Mouse (Mus musculus) heart, embryonic 11.5 days (tissue): ENCODE results near the gene Prdm16. TPM values are rescaled to one million over a fixed set of nuclear protein-coding genes. Genes with fewer than 3 reads are reported as not detected.

Experiments used
- ATAC-seq: fragments of 200-750 bp; cut with Nextera tagmentation; replicated peaks from 2 replicates; pipeline ENCODE4 v1.8.0; 2017; ENCODE audit warnings: moderate library complexity; ENCODE audit not compliant: insufficient number of reproducible peaks, low FRiP score, low TSS enrichment
- H3K27ac ChIP-seq: fragments of 300-500 bp; sonication (generic); 2 replicates; pipeline ENCODE4 v1.5.1; 2014; ENCODE audit warnings: mild to moderate bottlenecking, low read depth, low read length
- H3K27me3 ChIP-seq: fragments of 300-500 bp; sonication (generic); 2 replicates; pipeline ENCODE4 v1.6.1; 2014; ENCODE audit warnings: mild to moderate bottlenecking, low read length, mixed read lengths; ENCODE audit not compliant: control insufficient read depth, insufficient read depth
- H3K36me3 ChIP-seq: fragments of 300-500 bp; sonication (generic); 2 replicates; pipeline ENCODE4 v1.6.1; 2014; ENCODE audit warnings: mild to moderate bottlenecking, low read length, moderate library complexity, mixed read lengths; ENCODE audit not compliant: control insufficient read depth, insufficient read depth
- H3K4me1 ChIP-seq: fragments of 300-500 bp; sonication (generic); 2 replicates; pipeline ENCODE4 v1.6.1; 2014; ENCODE audit warnings: low read length; ENCODE audit not compliant: control insufficient read depth, insufficient read depth
- H3K4me2 ChIP-seq: fragments of 300-500 bp; sonication (generic); 2 replicates; pipeline ENCODE4 v1.6.1; 2014; ENCODE audit warnings: mild to moderate bottlenecking, moderate library complexity
- H3K4me3 ChIP-seq: fragments of 300-500 bp; sonication (generic); 2 replicates; pipeline ENCODE4 v1.5.1; 2014; ENCODE audit warnings: low read depth, low read length
- H3K9ac ChIP-seq: fragments of 300-500 bp; sonication (generic); 2 replicates; pipeline ENCODE4 v1.6.1; 2014; ENCODE audit warnings: mild to moderate bottlenecking, low read depth, low read length, moderate library complexity
- H3K9me3 ChIP-seq: fragments of 300-500 bp; sonication (generic); replicated peaks from 2 replicates; pipeline ENCODE4 v1.6.1; 2016; ENCODE audit warnings: low read length; ENCODE audit not compliant: control insufficient read depth
- whole genome bisulfite sequencing: fragments of 180-500 bp; shearing (Covaris S2); extraction: QIAGEN DNeasy Blood & Tissue Kit; methylation state at CpG from one replicate; pipeline ENCODE4 v1.1.7; 2014; ENCODE audit not compliant: insufficient replicate concordance; 5-methylcytosine and 5-hydroxymethylcytosine counted together
- polyA plus RNA-seq: library from polyadenylated mRNA; unstranded; fragments of >200 nt; fragmentation: Nextera tagmentation; extraction: Ambion mirVana; gene quantifications from 2 replicates; pipeline ENCODE4 v1.2.1, GENCODE M21; 2014

The Prdm16 gene
- polyA plus RNA-seq, 1 experiment from 2014 or later: 14.2 TPM

- Histone ChIP-seq H3K9ac (no peak overlapping the region), H3K9me3 (no peaks in the 10 kb centered on the region), H3K27ac (no peak overlapping the region), H3K4me2 (no peak overlapping the region), H3K4me1 (no peaks in the 10 kb centered on the region), H3K27me3 (peaks cover 25% of the 10 kb centered on the region), H3K4me3 (no peak overlapping the region), H3K36me3 (no peaks in the 10 kb centered on the region)
- 68% methylated on average over 8 of the region's 8 CpGs for WGBS
- ATAC-seq: no peak
These were observed 34.7 kb upstream of the Prdm16 start for GRCm38 (mm10) chr4:154671232-154671912.

- Histone ChIP-seq H3K4me2 (no peak within 1 kb of the TSS), H3K27me3 (peaks cover 29% of the 10 kb centered on the region), H3K4me1 (no peaks in the 10 kb centered on the region), H3K9ac (no peak within 1 kb of the TSS), H3K4me3 (no peak within 1 kb of the TSS), H3K36me3 (no peaks in the 10 kb centered on the region), H3K9me3 (no peaks in the 10 kb centered on the region), H3K27ac (no peak within 1 kb of the TSS)
- ATAC-seq: no peak
- WGBS: 80% methylated on average over 2 of the region's 2 CpGs
These were observed 31.1 kb upstream of the Prdm16 start, which contains the start of gene Actrt2 for GRCm38 (mm10) chr4:154667767-154668166. Gene Actrt2, minus strand, starts transcription at chr4:154667867.

- H3K36me3 ChIP-seq: no peaks in the 10 kb centered on the region
These were observed 26.1 kb upstream of the Prdm16 start for GRCm38 (mm10) chr4:154662681-154663215.

GRCm38 (mm10) chr4:154661256-154661655 lies 24.6 kb upstream of the Prdm16 start:
- peaks cover 19% of the 10 kb centered on the region for H3K27me3 ChIP-seq
- H3K9ac ChIP-seq: no peak overlapping the region
- no peak overlapping the region for H3K27ac ChIP-seq
- no peak for ATAC-seq
- H3K36me3 ChIP-seq: no peaks in the 10 kb centered on the region
- WGBS: 34% methylated on average over 6 of the region's 6 CpGs
- no peaks in the 10 kb centered on the region for H3K9me3 ChIP-seq
- H3K4me1 ChIP-seq: no peaks in the 10 kb centered on the region
- H3K4me2 ChIP-seq: no peak overlapping the region
- H3K4me3 ChIP-seq: no peak overlapping the region

More at GRCm38 (mm10) chr4:154662681-154663215, 26.1 kb upstream of the Prdm16 start:
- no peak overlapping the region for H3K27ac ChIP-seq
- no peak overlapping the region for H3K4me3 ChIP-seq
- H3K4me2 ChIP-seq: no peak overlapping the region
- H3K9ac ChIP-seq: no peak overlapping the region
- H3K9me3 ChIP-seq: no peaks in the 10 kb centered on the region
- peaks cover 30% of the 10 kb centered on the region for H3K27me3 ChIP-seq
- no peaks in the 10 kb centered on the region for H3K4me1 ChIP-seq
- WGBS: 50% methylated on average over 12 of the region's 12 CpGs
- no peak for ATAC-seq

DNA sequence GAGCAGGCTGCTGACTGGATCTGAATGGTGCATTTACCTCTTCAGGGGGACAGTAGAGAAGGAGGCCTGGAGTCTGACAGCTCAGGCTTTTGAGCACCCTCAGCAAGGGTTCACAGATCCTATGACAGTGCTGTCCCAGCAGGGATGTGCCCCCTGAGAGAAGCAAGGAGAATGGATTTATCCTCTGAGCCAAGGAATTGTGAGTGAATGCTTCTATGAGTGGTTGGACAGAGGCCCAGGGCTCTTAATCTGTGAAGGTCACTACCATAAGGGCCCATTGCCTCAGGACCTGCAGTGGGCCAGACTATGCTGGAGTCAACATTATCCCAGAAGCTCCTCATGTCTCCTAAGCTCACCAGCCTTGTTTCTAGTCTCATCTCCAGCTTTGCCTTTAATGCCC lies 23.4 kb upstream of the Prdm16 start:
- no peak overlapping the region for H3K9ac ChIP-seq
- no peak overlapping the region for H3K27ac ChIP-seq
- H3K9me3 ChIP-seq: no peaks in the 10 kb centered on the region
- H3K36me3 ChIP-seq: no peaks in the 10 kb centered on the region
- no peak overlapping the region for H3K4me3 ChIP-seq
- H3K27me3 ChIP-seq: peaks cover 9% of the 10 kb centered on the region
- no peak for ATAC-seq
- H3K4me2 ChIP-seq: no peak overlapping the region
- H3K4me1 ChIP-seq: no peaks in the 10 kb centered on the region

GRCm38 (mm10) chr4:154655134-154655910 lies 18.6 kb upstream of the Prdm16 start:
- 76% methylated on average over 15 of the region's 15 CpGs for WGBS

DNA sequence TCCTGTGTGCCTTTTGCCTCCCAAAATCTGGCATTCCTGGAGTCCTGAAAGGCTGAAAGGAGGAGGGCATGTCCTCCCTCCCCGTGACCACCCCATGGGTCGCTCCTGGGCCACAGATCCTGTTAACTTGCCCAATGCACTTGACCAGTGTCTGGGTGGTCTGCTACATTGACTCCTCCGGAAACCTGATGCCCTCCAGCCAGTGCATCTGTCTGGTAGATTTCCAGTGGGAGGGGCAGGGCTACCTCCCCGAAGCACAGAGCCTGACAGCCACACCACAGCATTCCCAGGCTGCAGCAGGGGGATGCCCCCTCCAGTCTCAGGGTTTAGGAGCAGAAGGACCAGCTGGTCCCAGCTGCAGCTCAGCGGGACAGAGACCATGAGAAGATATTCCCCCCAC lies 15.8 kb upstream of the Prdm16 start:
- H3K27ac ChIP-seq: no peak overlapping the region
- WGBS: 31% methylated on average over 5 of the region's 5 CpGs
- no peak for ATAC-seq

More at GRCm38 (mm10) chr4:154655134-154655910, 18.6 kb upstream of the Prdm16 start:
- peaks cover 3% of the 10 kb centered on the region; the same call in 1 of the 2 replicates for H3K27me3 ChIP-seq
- H3K9me3 ChIP-seq: no peaks in the 10 kb centered on the region
- no peak overlapping the region for H3K27ac ChIP-seq
- H3K4me2 ChIP-seq: no peak overlapping the region
- no peaks in the 10 kb centered on the region for H3K36me3 ChIP-seq
- H3K4me1 ChIP-seq: no peaks in the 10 kb centered on the region
- H3K9ac ChIP-seq: no peak overlapping the region
- H3K4me3 ChIP-seq: no peak overlapping the region
- no peak for ATAC-seq

DNA sequence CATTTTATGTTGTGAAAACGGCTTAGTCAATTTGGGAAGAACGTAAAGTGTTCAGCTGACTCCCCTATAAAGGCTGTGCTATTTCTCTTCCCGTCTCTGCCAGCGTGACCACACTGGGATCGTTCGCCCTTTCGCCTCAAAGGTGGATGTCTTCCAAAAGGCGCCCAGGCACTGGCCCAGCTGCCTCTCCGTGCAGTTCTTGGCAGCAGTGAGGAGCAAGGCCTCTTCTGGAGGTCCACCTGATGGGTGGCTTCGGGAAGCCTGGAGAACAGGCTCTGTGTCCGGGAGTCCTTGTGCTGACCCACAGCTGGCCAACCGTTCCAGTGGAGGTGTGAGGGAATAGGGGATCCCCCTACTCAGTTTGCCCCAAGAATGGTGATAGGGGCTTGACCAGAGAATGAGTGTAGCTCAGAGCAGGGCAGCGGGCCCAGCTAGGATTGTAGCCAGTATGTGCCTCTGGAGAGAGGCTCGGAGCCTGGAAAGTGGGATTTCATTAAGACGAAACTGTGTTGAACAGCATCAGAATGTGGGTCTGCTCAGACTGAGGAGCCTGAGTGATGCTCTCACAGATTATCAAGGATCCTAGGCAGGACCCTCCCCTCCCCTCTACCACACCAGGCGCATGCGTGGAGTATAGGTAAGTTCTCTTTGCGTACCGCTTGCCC lies 12.5 kb upstream of the Prdm16 start:
- H3K9ac ChIP-seq: no peak overlapping the region
- no peaks in the 10 kb centered on the region for H3K4me1 ChIP-seq
- 76% methylated on average over 19 of the region's 19 CpGs for WGBS
- H3K4me2 ChIP-seq: no peak overlapping the region
- H3K4me3 ChIP-seq: no peak overlapping the region
- H3K27me3 ChIP-seq: peaks cover 25% of the 10 kb centered on the region
- ATAC-seq: no peak
- H3K36me3 ChIP-seq: no peaks in the 10 kb centered on the region
- no peak overlapping the region for H3K27ac ChIP-seq
- peaks cover 6% of the 10 kb centered on the region; the same call in 1 of the 2 replicates for H3K9me3 ChIP-seq

More for the DNA sequence above, 15.8 kb upstream of the Prdm16 start:
- Histone ChIP-seq H3K4me1 (no peaks in the 10 kb centered on the region), H3K4me2 (no peak overlapping the region), H3K27me3 (peaks cover 8% of the 10 kb centered on the region; the same call in 1 of the 2 replicates), H3K9ac (no peak overlapping the region), H3K9me3 (no peaks in the 10 kb centered on the region), H3K4me3 (no peak overlapping the region), H3K36me3 (no peaks in the 10 kb centered on the region)
